9 mouse cellular contexts compared by ENCODE assay signal in the genomic region with DNA sequence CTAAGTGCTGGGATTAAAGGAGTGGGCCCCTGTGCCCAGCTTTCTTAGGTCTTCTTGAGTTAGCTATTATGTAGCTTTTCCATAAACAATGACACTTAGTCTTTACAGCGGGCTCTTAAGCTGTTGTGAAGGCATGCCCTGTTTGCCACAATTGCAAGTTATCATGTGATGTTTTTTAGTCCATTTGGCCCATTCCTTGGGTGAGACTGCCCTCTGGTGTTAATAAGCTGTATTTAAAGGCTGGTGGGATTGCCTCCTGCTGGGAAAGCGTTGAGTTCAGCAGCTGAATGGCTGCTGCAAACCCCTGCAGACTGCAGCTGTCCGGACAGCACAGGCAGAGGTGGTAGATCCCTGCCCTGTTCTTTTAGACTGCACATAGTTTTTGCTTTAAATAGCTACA. TPM values are rescaled to one million over a fixed set of nuclear protein-coding genes. Genes with fewer than 3 reads are reported as not detected.
DNase-seq lines count a peak whose midpoint lies in the region; ATAC-seq and TF ChIP-seq lines count a peak whose summit lies in the region.
"Had no signal": no experiment of that assay in that cellular context is flagged by ENCODE, and none has a peak within 500 bp of the region (broad histone marks: within the 10 kb centered on the region; RNA-seq: fewer than 3 reads in every experiment).

No protein-coding gene starts in this region.

- peaks cover 6% of the 10 kb centered on the region; the same call in 1 of the 2 replicates for H3K36me3 ChIP-seq in intestine, postnatal 0 days (ENCODE audit: control insufficient read depth, insufficient read depth)
- H3K36me3 ChIP-seq in midbrain, embryonic 11.5 days (ENCODE audit: control insufficient read depth, insufficient read depth, low read length): no peaks in the 10 kb centered on the region
- H3K36me3 ChIP-seq in small intestine, adult 2 months (ENCODE audit: control insufficient read depth, insufficient read depth, low read length): peaks cover 8% of the 10 kb centered on the region; the same call in 1 of the 2 replicates

- intact Hi-C loops in left cerebral cortex, postnatal 14 days (cut with DNase I): loop anchor here (2.0 to 5.0 kb wide), 2 partner anchors 66 to 429 kb away; a partner anchor contains a TSS

- DNase-seq in urinary bladder, postnatal 14 days (ENCODE audit: low spot score): peak; percentile 70
- no peak for DNase-seq in urinary bladder, adult 2 months (ENCODE audit: low spot score)
- DNase-seq in cerebellum, postnatal 14 days: peak; percentile 80 to 82
- peak; percentile 40 to 51 for DNase-seq in gastrocnemius, adult 8-10 months (ENCODE audit: low spot score in 2 of 2)
- DNase-seq in left cerebral cortex, postnatal 14 days (ENCODE audit: low spot score in 2 of 2): peak; percentile 76 to 77
- DNase-seq in midbrain, embryonic 11.5 days (ENCODE audit: low spot score, missing footprints): peak; percentile 98

- no peaks in the 10 kb centered on the region for H3K9me3 ChIP-seq in intestine, postnatal 0 days (ENCODE audit: control insufficient read depth)
- no peaks in the 10 kb centered on the region for H3K9me3 ChIP-seq in midbrain, embryonic 11.5 days (ENCODE audit: control insufficient read depth, low read length)
- H3K9me3 ChIP-seq: embryonic facial prominence, embryonic 12.5 days had no signal

- no peaks in the 10 kb centered on the region for H3K27me3 ChIP-seq in intestine, postnatal 0 days (replicated peaks; ENCODE audit: control insufficient read depth, insufficient read depth, low read length)
- no peaks in the 10 kb centered on the region for H3K27me3 ChIP-seq in midbrain, embryonic 11.5 days (ENCODE audit: control insufficient read depth, insufficient read depth, low read length)
- no peaks in the 10 kb centered on the region for H3K27me3 ChIP-seq in small intestine, adult 2 months (ENCODE audit: control insufficient read depth, insufficient read depth, low read length)
- H3K27me3 ChIP-seq: embryonic facial prominence, embryonic 12.5 days had no signal

- TF ChIP-seq POLR2A in small intestine, adult 2 months (IDR thresholded peaks at IDR 0.05; ENCODE audit: low read depth, low read length): no peak

- peak; percentile 46; the same call in 1 of the 2 replicates for ATAC-seq in intestine, postnatal 0 days
- 0 out of 2 replicates have a peak, but pooled peaks have one; percentile 27 for ATAC-seq in midbrain, embryonic 11.5 days (ENCODE audit: low FRiP score)

- H3K9ac ChIP-seq in intestine, postnatal 0 days (ENCODE audit: low read depth, low read length): no peak overlapping the region
- H3K9ac ChIP-seq in midbrain, embryonic 11.5 days (ENCODE audit: low read length): no peak overlapping the region
- H3K9ac ChIP-seq: embryonic facial prominence, embryonic 12.5 days had no signal

- peak; percentile 94 for TF ChIP-seq CTCF in intestine, postnatal 0 days (IDR thresholded peaks at IDR 0.05; ENCODE audit: low read depth)
- peak; percentile 51; the same call in 1 of the 2 replicates for TF ChIP-seq CTCF in small intestine, adult 2 months (IDR thresholded peaks at IDR 0.05; ENCODE audit: extremely low read depth, insufficient read length, insufficient replicate concordance, low read depth, low read length)

- H3K4me3 ChIP-seq in intestine, postnatal 0 days (ENCODE audit: low read depth, low read length): no peak overlapping the region
- H3K4me3 ChIP-seq in midbrain, embryonic 11.5 days (ENCODE audit: low read depth, low read length): no peak overlapping the region
- no peak overlapping the region for H3K4me3 ChIP-seq in small intestine, adult 2 months (ENCODE audit: low read depth, low read length)
- H3K4me3 ChIP-seq: embryonic facial prominence, embryonic 12.5 days had no signal

- H3K27ac ChIP-seq in intestine, postnatal 0 days (ENCODE audit: low read depth, low read length): no peak overlapping the region
- no peak overlapping the region for H3K27ac ChIP-seq in midbrain, embryonic 11.5 days (ENCODE audit: low read depth, low read length)
- no peak overlapping the region for H3K27ac ChIP-seq in small intestine, adult 2 months (ENCODE audit: insufficient read depth, low read depth, low read length)
- H3K27ac ChIP-seq: embryonic facial prominence, embryonic 12.5 days had no signal

- H3K4me2 ChIP-seq in intestine, postnatal 0 days (replicated peaks; ENCODE audit: low read depth): no peak overlapping the region
- H3K4me2 ChIP-seq in midbrain, embryonic 11.5 days: no peak overlapping the region
- H3K4me2 ChIP-seq: embryonic facial prominence, embryonic 12.5 days had no signal

- no peaks in the 10 kb centered on the region for H3K4me1 ChIP-seq in intestine, postnatal 0 days (replicated peaks; ENCODE audit: control insufficient read depth, insufficient read depth, low read length)
- H3K4me1 ChIP-seq in midbrain, embryonic 11.5 days (ENCODE audit: control insufficient read depth, insufficient read depth, low read length): no peaks in the 10 kb centered on the region; the same call in 1 of the 2 replicates
- no peaks in the 10 kb centered on the region for H3K4me1 ChIP-seq in small intestine, adult 2 months (ENCODE audit: control insufficient read depth, insufficient read depth, insufficient read length, low read length)
- H3K4me1 ChIP-seq: embryonic facial prominence, embryonic 12.5 days had no signal

- 23% methylated on average over 3 of the region's 3 CpGs for WGBS in intestine, postnatal 0 days
- WGBS in midbrain, embryonic 11.5 days: 18% methylated on average over 3 of the region's 3 CpGs
- 23% methylated on average over 3 of the region's 3 CpGs for WGBS in small intestine, adult 2 months

RNA-seq across cellular contexts. Expression of a gene that starts 17.9 kb away (rescaled TPM):
- polyA plus RNA-seq in urinary bladder, adult 2 months (2012; rRNA removed): 30.4 and 36.6 TPM in 2 replicates
- total RNA-seq in gastrocnemius, adult 8-10 months (2022): 10 to 100 TPM in 3 of 4 experiments, 1 to 10 TPM in 1; 9.4 to 30.0 (median 18.7) TPM
- 10.0 and 12.2 TPM in 2 replicates for polyA plus RNA-seq in intestine, postnatal 0 days (2015; fragmentation: Nextera tagmentation; extraction: Ambion mirVana)
- 10 to 100 TPM; 50.4 to 50.5 TPM for total RNA-seq in left cerebral cortex, postnatal 14 days (2021)
- polyA plus RNA-seq in midbrain, embryonic 11.5 days (2014; fragmentation: Nextera tagmentation; extraction: Ambion mirVana): 2.2 and 2.6 TPM in 2 replicates
- 3.0 and 7.0 TPM in 2 replicates for polyA plus RNA-seq in small intestine, adult 2 months (2012; rRNA removed)

RNA-seq across cellular contexts. Expression of a gene that starts 58.0 kb away (rescaled TPM):
- polyA plus RNA-seq in urinary bladder, adult 2 months (2012; rRNA removed): 6.3 and 7.1 TPM in 2 replicates
- total RNA-seq in gastrocnemius, adult 8-10 months (2022): 1 to 10 TPM; 1.5 to 2.4 (median 1.6) TPM
- polyA plus RNA-seq in intestine, postnatal 0 days (2015; fragmentation: Nextera tagmentation; extraction: Ambion mirVana): 0.73 and 0.86 TPM in 2 replicates
- total RNA-seq in left cerebral cortex, postnatal 14 days (2021): 1 to 10 TPM; 2.9 to 3.1 TPM
- polyA plus RNA-seq in midbrain, embryonic 11.5 days (2014; fragmentation: Nextera tagmentation; extraction: Ambion mirVana): 3.3 and 4.7 TPM in 2 replicates
- 0.94 and 1.8 TPM in 2 replicates for polyA plus RNA-seq in small intestine, adult 2 months (2012; rRNA removed)
